Mouse (Mus musculus): ENCODE results near the gene E2f2. TPM values are rescaled to one million over a fixed set of nuclear protein-coding genes. Genes with fewer than 3 reads are reported as not detected.
A peak's percentile ranks its signal among the peaks of the same experiment; 100 is the strongest.

E2f2 gene
- total RNA-seq (2014; rRNA removed) (0.40 and 0.46 TPM in 2 replicates), polyA plus RNA-seq (2012; rRNA removed) (0.75 and 0.76 TPM in 2 replicates)

GRCm38 (mm10) chr4:136172011-136172541 lies at the start of gene E2f2:
TSS of gene E2f2 (plus strand) at chr4:136172394.
- WGBS: under 1% methylated on average over 35 of the region's 35 CpGs
- no peaks in the 10 kb centered on the region for H3K27me3 ChIP-seq (ENCODE audit: control insufficient read depth, insufficient read depth, low read length)
- peak within 1 kb of the TSS; percentile 30 for H3K27ac ChIP-seq (replicated peaks; ENCODE audit: insufficient read depth, low read depth, low read length)
- H3K36me3 ChIP-seq (ENCODE audit: control insufficient read depth, insufficient read depth, low read length): no peaks in the 10 kb centered on the region
- DNase-seq (ENCODE audit: extremely low read depth, low read depth, low spot score): peak; percentile 66
- TF ChIP-seq POLR2A (IDR thresholded peaks at IDR 0.05; ENCODE audit: extremely low read depth, insufficient read depth, low read length) (no peak), CTCF (IDR thresholded peaks at IDR 0.05; ENCODE audit: low read depth, low read length) (no peak)
- H3K9ac ChIP-seq (ENCODE audit: low read depth, low read length): peak within 1 kb of the TSS; percentile 77
- no peaks in the 10 kb centered on the region for H3K79me2 ChIP-seq (ENCODE audit: control insufficient read depth, insufficient read depth, low read length)
- H3K4me1 ChIP-seq (ENCODE audit: control insufficient read depth, insufficient read depth, low read length): peaks cover 20% of the 10 kb centered on the region
- peak within 1 kb of the TSS; percentile 65 for H3K4me3 ChIP-seq (ENCODE audit: insufficient read depth, low read depth, low read length)

GRCm38 (mm10) chr4:136123111-136123791 lies 48.9 kb upstream of the E2f2 start:
- Histone ChIP-seq H3K79me2 (ENCODE audit: control insufficient read depth, insufficient read depth, low read length) (no peaks in the 10 kb centered on the region), H3K4me1 (ENCODE audit: control insufficient read depth, insufficient read depth, low read length) (peaks cover 20% of the 10 kb centered on the region), H3K9ac (ENCODE audit: low read depth, low read length) (0 out of 2 replicates have a peak overlapping the region, but pooled peaks have one; percentile 31), H3K36me3 (ENCODE audit: control insufficient read depth, insufficient read depth, low read length) (no peaks in the 10 kb centered on the region), H3K4me3 (ENCODE audit: insufficient read depth, low read depth, low read length) (no peak overlapping the region), H3K27me3 (ENCODE audit: control insufficient read depth, insufficient read depth, low read length) (no peaks in the 10 kb centered on the region), H3K27ac (replicated peaks; ENCODE audit: insufficient read depth, low read depth, low read length) (peak overlapping the region; percentile 76)
- DNase-seq (ENCODE audit: extremely low read depth, low read depth, low spot score): peak; percentile 83
- 34% methylated on average over 8 of the region's 8 CpGs for WGBS
- TF ChIP-seq CTCF (IDR thresholded peaks at IDR 0.05; ENCODE audit: low read depth, low read length): no peak
- TF ChIP-seq POLR2A (IDR thresholded peaks at IDR 0.05; ENCODE audit: extremely low read depth, insufficient read depth, low read length): no peak

GRCm38 (mm10) chr4:136123792-136124161 lies 48.4 kb upstream of the E2f2 start:
- 88% methylated on average over 3 of the region's 3 CpGs for WGBS
- TF ChIP-seq POLR2A (IDR thresholded peaks at IDR 0.05; ENCODE audit: extremely low read depth, insufficient read depth, low read length): no peak
- no peak for TF ChIP-seq CTCF (IDR thresholded peaks at IDR 0.05; ENCODE audit: low read depth, low read length)
- H3K27ac ChIP-seq (replicated peaks; ENCODE audit: insufficient read depth, low read depth, low read length): peak overlapping the region; percentile 62
- DNase-seq (ENCODE audit: extremely low read depth, low read depth, low spot score): no peak
- peaks cover 20% of the 10 kb centered on the region for H3K4me1 ChIP-seq (ENCODE audit: control insufficient read depth, insufficient read depth, low read length)
- H3K79me2 ChIP-seq (ENCODE audit: control insufficient read depth, insufficient read depth, low read length): no peaks in the 10 kb centered on the region
- H3K4me3 ChIP-seq (ENCODE audit: insufficient read depth, low read depth, low read length): no peak overlapping the region
- H3K36me3 ChIP-seq (ENCODE audit: control insufficient read depth, insufficient read depth, low read length): no peaks in the 10 kb centered on the region
- H3K9ac ChIP-seq (ENCODE audit: low read depth, low read length): no peak overlapping the region
- no peaks in the 10 kb centered on the region for H3K27me3 ChIP-seq (ENCODE audit: control insufficient read depth, insufficient read depth, low read length)

- DNase-seq (ENCODE audit: extremely low read depth, low read depth, low spot score): no peak
- Histone ChIP-seq H3K27ac (replicated peaks; ENCODE audit: insufficient read depth, low read depth, low read length) (no peak overlapping the region), H3K27me3 (ENCODE audit: control insufficient read depth, insufficient read depth, low read length) (no peaks in the 10 kb centered on the region), H3K4me3 (ENCODE audit: insufficient read depth, low read depth, low read length) (no peak overlapping the region), H3K4me1 (ENCODE audit: control insufficient read depth, insufficient read depth, low read length) (peaks cover 20% of the 10 kb centered on the region), H3K36me3 (ENCODE audit: control insufficient read depth, insufficient read depth, low read length) (no peaks in the 10 kb centered on the region), H3K9ac (ENCODE audit: low read depth, low read length) (no peak overlapping the region), H3K79me2 (ENCODE audit: control insufficient read depth, insufficient read depth, low read length) (no peaks in the 10 kb centered on the region)
- TF ChIP-seq POLR2A (IDR thresholded peaks at IDR 0.05; ENCODE audit: extremely low read depth, insufficient read depth, low read length): no peak
- TF ChIP-seq CTCF (IDR thresholded peaks at IDR 0.05; ENCODE audit: low read depth, low read length): no peak
- WGBS: 98% methylated on average over 4 of the region's 4 CpGs
Observed at GRCm38 (mm10) chr4:136124581-136124980, 47.6 kb upstream of the E2f2 start.

- H3K27me3 ChIP-seq (ENCODE audit: control insufficient read depth, insufficient read depth, low read length): no peaks in the 10 kb centered on the region
- 30% methylated on average over 11 of the region's 11 CpGs for WGBS
- TF ChIP-seq CTCF (IDR thresholded peaks at IDR 0.05; ENCODE audit: low read depth, low read length) (no peak), POLR2A (IDR thresholded peaks at IDR 0.05; ENCODE audit: extremely low read depth, insufficient read depth, low read length) (no peak)
- H3K4me1 ChIP-seq (ENCODE audit: control insufficient read depth, insufficient read depth, low read length): peaks cover 16% of the 10 kb centered on the region
- no peaks in the 10 kb centered on the region for H3K36me3 ChIP-seq (ENCODE audit: control insufficient read depth, insufficient read depth, low read length)
- peak; percentile 90 for DNase-seq (ENCODE audit: extremely low read depth, low read depth, low spot score)
- no peak overlapping the region for H3K9ac ChIP-seq (ENCODE audit: low read depth, low read length)
- H3K4me3 ChIP-seq (ENCODE audit: insufficient read depth, low read depth, low read length): no peak overlapping the region
- H3K79me2 ChIP-seq (ENCODE audit: control insufficient read depth, insufficient read depth, low read length): no peaks in the 10 kb centered on the region
- peak overlapping the region; percentile 19; the same call in 1 of the 2 replicates for H3K27ac ChIP-seq (replicated peaks; ENCODE audit: insufficient read depth, low read depth, low read length)
Observed at GRCm38 (mm10) chr4:136125458-136125857, 46.7 kb upstream of the E2f2 start.

GRCm38 (mm10) chr4:136126019-136126418 lies 46.2 kb upstream of the E2f2 start:
- peak; percentile 73 for DNase-seq (ENCODE audit: extremely low read depth, low read depth, low spot score)
- H3K27me3 ChIP-seq (ENCODE audit: control insufficient read depth, insufficient read depth, low read length): no peaks in the 10 kb centered on the region
- no peaks in the 10 kb centered on the region for H3K36me3 ChIP-seq (ENCODE audit: control insufficient read depth, insufficient read depth, low read length)
- H3K27ac ChIP-seq (replicated peaks; ENCODE audit: insufficient read depth, low read depth, low read length): peak overlapping the region; percentile 19
- no peak overlapping the region for H3K9ac ChIP-seq (ENCODE audit: low read depth, low read length)
- 51% methylated on average over 5 of the region's 5 CpGs for WGBS
- TF ChIP-seq POLR2A (IDR thresholded peaks at IDR 0.05; ENCODE audit: extremely low read depth, insufficient read depth, low read length): no peak
- TF ChIP-seq CTCF (IDR thresholded peaks at IDR 0.05; ENCODE audit: low read depth, low read length): 0 out of 2 replicates have a peak, but pooled peaks have one; percentile 19
- H3K4me1 ChIP-seq (ENCODE audit: control insufficient read depth, insufficient read depth, low read length): peaks cover 16% of the 10 kb centered on the region
- H3K4me3 ChIP-seq (ENCODE audit: insufficient read depth, low read depth, low read length): no peak overlapping the region
- no peaks in the 10 kb centered on the region for H3K79me2 ChIP-seq (ENCODE audit: control insufficient read depth, insufficient read depth, low read length)
